Mouse (Mus musculus) adrenal gland (tissue): Measurements from ENCODE around the gene Fam117a.

Source experiments
- intact Hi-C: fragments of 180-260 bp; cut with DNase I; formaldehyde crosslinking; loops from one replicate; pipeline ENCODE4 v1.15.1; 2025
- long read RNA-seq, 2 experiments: library from polyadenylated mRNA; unstranded; transcript quantifications; one replicate each; pipeline ENCODE4 v2.0.0; 2020; ENCODE audit warnings: borderline replicate concordance in 1 of 2; ENCODE audit not compliant: insufficient replicate concordance in 1 of 2

The Fam117a gene
- long read RNA-seq, experiment 1, result 0 reads
- long read RNA-seq, experiment 2, partial matches to known transcripts, result 0 of 1 reads
- long read RNA-seq, experiment 2, other reads (novel, unspliced or antisense), result 1 of 1 reads

GRCm38 (mm10) chr11:95336568-95337128 is at the start of gene Fam117a:
TSS of gene Fam117a (plus strand) at chr11:95337018.
- intact Hi-C loops, result no loop called here

GRCm38 (mm10) chr11:95291998-95292397 is 44.8 kb upstream of the Fam117a start:
- intact Hi-C loops, result no loop called here

DNA sequence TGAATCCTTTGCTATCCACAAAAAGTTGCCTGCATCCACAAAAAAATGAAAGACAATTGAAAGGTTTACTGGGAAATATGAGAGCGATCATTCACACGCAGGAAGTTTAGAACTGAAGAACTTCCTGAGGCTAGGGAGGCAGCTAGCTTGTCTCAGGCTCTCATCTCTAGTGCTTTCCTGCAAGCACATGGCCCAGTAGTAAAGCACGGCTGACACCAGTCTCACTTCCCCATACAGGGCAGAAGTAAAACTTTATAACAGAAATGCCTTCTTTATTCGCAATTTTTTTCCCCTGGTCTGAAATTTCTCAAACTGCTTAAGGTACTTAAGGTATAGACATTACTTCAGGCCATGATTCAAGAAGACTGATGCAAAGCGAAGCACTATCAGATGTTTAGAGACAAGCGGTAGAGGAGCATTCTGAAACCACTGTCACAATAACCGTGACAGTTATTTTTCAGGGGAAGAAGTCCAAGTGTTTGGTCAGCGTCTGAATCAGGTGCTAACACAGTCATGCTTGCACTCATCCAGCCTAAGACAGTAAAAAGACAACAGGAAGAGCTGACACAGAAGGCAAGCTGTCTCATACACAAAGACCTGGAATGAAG is 43.7 kb upstream of the Fam117a start:
- intact Hi-C loops, result no loop called here

DNA sequence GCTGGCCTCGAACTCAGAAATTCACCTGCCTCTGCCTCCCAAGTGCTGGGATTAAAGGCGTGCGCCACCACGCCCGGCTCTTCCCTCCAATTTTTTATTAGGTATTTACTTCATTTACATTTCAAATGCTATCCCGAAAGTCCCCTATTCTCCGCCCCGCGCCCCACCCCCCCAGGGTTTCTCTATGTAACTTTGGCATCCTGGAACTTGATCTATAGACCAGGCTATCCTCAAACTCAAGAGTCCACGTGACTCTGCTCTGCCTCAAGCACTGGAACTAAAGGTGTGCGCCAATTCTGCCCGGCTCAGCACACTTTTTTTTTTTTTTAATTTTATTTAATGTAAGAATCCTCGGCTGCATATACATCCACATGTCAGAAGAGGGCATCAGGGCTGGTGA is 41.1 kb upstream of the Fam117a start:
- intact Hi-C loops, result no loop called here

DNA sequence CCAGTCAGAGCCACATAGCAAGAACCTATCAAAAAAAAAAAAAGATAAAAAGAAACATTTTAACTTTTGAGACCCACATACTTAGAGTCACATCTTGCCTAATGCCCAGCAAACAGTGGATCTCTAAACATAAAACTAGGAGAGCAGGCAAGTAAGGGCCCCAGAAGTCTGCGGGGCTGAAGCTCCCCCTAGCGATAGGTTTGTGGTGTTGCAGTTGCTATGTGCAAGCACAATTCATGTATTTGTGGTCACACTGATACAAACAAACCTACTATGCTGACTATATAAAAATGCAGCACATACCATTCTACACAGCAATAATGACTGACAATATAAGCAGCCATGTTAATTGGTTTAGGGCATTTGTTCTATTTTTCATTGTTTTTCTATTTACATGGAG is 38.7 kb upstream of the Fam117a start:
- intact Hi-C loops, result loop anchor here (2.0 kb wide), 1 partner anchor 37 kb away; the partner anchor contains the start of gene Tac4

- intact Hi-C loops, result loop anchor here (2.0 kb wide), 1 partner anchor 39 kb away; the partner anchor contains the start of gene Tac4
These were observed 36.9 kb upstream of the Fam117a start for GRCm38 (mm10) chr11:95299886-95300285.

DNA sequence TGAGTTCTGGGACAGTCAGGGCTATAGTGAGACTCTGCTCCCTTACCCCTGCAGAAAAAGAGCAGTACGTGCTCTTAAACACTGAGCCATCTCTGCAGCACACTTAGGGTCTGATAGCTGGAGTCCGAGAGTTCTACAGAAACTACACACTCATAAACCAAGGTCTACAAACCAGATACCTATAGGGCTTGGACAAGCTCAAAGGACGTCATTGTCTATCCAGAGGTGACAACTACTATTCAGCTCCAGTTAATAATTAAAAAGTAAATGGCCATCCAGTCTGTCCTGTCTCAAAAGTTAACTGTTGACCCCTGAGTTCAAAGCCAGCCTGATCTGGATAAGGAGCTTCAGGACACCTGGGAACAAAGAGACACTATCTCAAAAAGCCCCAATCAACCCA is 35.0 kb upstream of the Fam117a start:
- intact Hi-C loops, result no loop called here

- intact Hi-C loops, result no loop called here
These were observed 31.2 kb upstream of the Fam117a start for GRCm38 (mm10) chr11:95305600-95305999.

GRCm38 (mm10) chr11:95307526-95307925 is 29.3 kb upstream of the Fam117a start:
- intact Hi-C loops, result no loop called here

DNA sequence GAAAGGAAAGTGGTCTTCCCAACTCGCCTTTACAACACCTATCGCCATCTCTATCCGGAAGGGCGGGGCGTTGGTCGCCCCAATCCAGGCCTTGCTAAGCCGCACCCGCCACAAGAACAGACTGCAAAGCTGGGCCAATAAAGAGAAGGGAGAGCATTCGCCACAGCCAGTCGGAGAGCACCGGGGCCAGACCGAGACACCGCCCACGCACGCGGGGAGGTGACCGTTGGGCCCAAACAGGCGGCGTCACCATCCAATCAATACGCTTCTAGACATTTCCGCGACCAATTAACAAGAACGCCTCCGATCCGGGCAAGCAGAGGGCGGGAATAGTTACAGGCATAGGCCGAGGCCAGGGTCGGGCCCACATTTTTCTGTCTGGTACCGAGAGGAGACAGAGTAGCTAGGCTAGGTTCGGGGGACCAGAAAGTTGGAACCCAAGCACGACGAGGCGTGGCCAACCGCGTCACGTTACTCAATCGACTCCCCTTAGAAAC is 27.3 kb upstream of the Fam117a start:
- intact Hi-C loops, result no loop called here

- intact Hi-C loops, result no loop called here
These were observed 26.7 kb upstream of the Fam117a start, which contains the start of gene Kat7 for GRCm38 (mm10) chr11:95310007-95310647. TSS of gene Kat7 (minus strand) at chr11:95310246.

DNA sequence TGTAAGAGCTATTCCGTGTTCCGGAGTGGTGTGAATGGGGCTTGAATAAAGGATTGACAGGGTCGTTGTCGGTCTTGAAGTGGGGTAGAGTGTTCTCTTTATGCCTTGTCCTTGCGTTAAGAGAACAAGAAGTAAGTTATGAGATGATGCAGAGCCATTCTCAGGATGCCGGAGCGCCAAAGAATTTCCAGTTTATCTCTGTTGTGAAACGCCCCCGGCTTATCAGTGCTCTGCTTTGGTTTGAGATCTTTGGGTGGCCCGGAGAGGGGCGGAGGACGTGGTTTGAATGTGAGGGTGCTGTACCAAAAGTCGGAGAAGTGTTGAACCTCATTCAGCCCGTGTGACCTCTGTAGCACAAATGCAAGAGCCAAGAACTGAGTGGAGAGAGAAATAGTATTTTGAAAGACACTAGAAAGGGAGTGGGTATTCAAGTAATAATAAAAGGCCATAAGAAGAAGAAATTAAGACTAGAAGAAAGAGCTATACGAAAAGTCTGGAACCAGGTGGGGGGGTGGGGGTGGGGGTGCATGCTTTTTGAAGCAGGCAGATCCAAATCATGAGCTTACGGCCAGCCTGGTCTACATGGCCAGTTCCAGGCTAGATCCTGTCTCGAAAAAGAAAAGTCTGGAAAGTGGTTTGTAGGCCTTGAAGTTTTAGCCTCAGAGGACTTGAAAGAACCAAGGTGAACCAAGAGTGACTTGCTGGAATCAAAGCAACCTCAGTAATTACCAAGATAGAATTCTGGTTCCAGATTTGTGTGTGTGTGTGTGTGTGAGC is 26.0 kb upstream of the Fam117a start:
- intact Hi-C loops, result no loop called here

- intact Hi-C loops, result no loop called here
These were observed 25.4 kb upstream of the Fam117a start for GRCm38 (mm10) chr11:95311425-95311807.

GRCm38 (mm10) chr11:95315215-95315955 is 21.4 kb upstream of the Fam117a start:
- intact Hi-C loops, result loop anchor here (5.0 kb wide), 2 partner anchors 67 to 207 kb away; partner anchors contain the start of gene Slc35b1

- intact Hi-C loops, result loop anchor here (5.0 kb wide), 2 partner anchors 64 to 204 kb away; partner anchors contain the start of gene Slc35b1
These were observed 18.7 kb upstream of the Fam117a start for GRCm38 (mm10) chr11:95318116-95318515.

- intact Hi-C loops, result loop anchor here (5.0 kb wide), 2 partner anchors 63 to 203 kb away; partner anchors contain the start of gene Slc35b1
These were observed 17.3 kb upstream of the Fam117a start for GRCm38 (mm10) chr11:95319506-95319905.

- intact Hi-C loops, result no loop called here
These were observed 16.8 kb upstream of the Fam117a start for GRCm38 (mm10) chr11:95320010-95320409.

DNA sequence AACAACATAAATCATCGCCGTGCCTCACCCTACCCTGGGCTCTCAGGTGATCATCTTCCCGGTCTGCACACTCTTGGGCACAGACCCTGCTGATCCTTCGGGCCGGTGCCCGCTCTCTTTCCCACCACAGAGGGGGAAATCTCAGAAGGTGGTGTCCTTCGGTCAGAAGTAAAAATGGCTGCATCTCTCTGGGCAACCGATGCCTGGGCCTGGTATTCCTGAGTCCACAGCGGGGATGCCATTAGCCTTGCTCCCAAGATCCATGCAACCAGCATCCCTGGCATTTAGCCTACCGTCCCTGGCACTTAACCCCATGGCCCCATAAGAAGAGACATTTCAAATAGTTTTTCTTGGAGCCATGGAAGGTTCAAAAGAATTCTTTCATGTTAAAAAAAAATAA is 12.6 kb upstream of the Fam117a start:
- intact Hi-C loops, result no loop called here

DNA sequence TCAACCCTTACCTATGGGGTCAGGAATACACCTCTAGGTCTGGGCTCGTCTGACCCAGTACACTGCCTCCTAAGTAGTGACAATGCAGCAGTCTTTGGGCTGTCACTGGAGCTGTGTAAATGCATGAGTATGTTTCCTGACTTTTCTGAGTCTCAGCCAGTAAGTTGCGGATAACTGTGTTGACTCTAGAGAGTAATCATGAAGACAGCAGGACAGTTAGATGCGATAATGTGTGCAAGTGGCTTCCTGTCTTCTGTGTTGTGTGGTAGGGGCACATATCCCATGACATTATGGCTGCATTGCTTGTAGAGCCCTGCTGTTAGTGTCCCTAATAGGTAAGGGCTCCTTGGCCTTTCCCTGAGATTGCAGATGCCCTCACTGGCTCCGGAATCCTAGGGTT is 11.0 kb upstream of the Fam117a start:
- intact Hi-C loops, result no loop called here

- intact Hi-C loops, result no loop called here
These were observed 10.6 kb upstream of the Fam117a start for GRCm38 (mm10) chr11:95326243-95326642.

- intact Hi-C loops, result no loop called here
These were observed 8.2 kb upstream of the Fam117a start for GRCm38 (mm10) chr11:95328629-95329028.
